In genomic region chr6:14720772-14721414, GRCm38 (mm10) we compare ENCODE assay signal across 13 mouse cellular contexts. TPM values are rescaled to one million over a fixed set of nuclear protein-coding genes. Genes with fewer than 3 reads are reported as not detected.
"Had no signal": no experiment of that assay in that cellular context is flagged by ENCODE, and none has a peak within 500 bp of the region (broad histone marks: within the 10 kb centered on the region; RNA-seq: fewer than 3 reads in every experiment).

No protein-coding gene starts in this region.

- H3K4me2 ChIP-seq: liver, embryonic 11.5 days; liver, embryonic 15.5 days; neural tube, embryonic 12.5 days; stomach, embryonic 15.5 days had no signal

- H3K4me1 ChIP-seq: limb, embryonic 10.5 days; liver, embryonic 15.5 days; neural tube, embryonic 12.5 days; stomach, embryonic 15.5 days had no signal

- H3K27ac ChIP-seq: limb, embryonic 10.5 days; liver, embryonic 15.5 days; neural tube, embryonic 12.5 days; stomach, embryonic 15.5 days had no signal

- ATAC-seq: intestine, postnatal 0 days; lung, postnatal 0 days had no signal

- H3K4me3 ChIP-seq: limb, embryonic 10.5 days; liver, embryonic 15.5 days; neural tube, embryonic 12.5 days; stomach, embryonic 15.5 days had no signal

- H3K9me3 ChIP-seq: limb, embryonic 10.5 days; neural tube, embryonic 12.5 days; stomach, embryonic 15.5 days had no signal

- H3K27me3 ChIP-seq: liver, embryonic 15.5 days; neural tube, embryonic 12.5 days; stomach, embryonic 15.5 days had no signal

- H3K36me3 ChIP-seq: limb, embryonic 10.5 days; liver, embryonic 15.5 days; neural tube, embryonic 12.5 days; stomach, embryonic 15.5 days had no signal

- H3K9ac ChIP-seq: liver, embryonic 15.5 days; neural tube, embryonic 12.5 days; stomach, embryonic 15.5 days had no signal

- DNase-seq: kidney, adult 8-10 months; kidney, postnatal 25 days; lung, adult 2 months; lung, postnatal 36 days; thymus, postnatal 36 days had no signal

RNA-seq across cellular contexts. Expression of gene Ppp1r3a, which starts 34.2 kb away (rescaled TPM):
- polyA plus RNA-seq: intestine, postnatal 0 days; limb, embryonic 10.5 days; spleen, adult 2 months had no signal
